Mouse (Mus musculus): ENCODE results near the gene Apoc1. TPM values are rescaled to one million over a fixed set of nuclear protein-coding genes. Genes with fewer than 3 reads are reported as not detected.
A peak's percentile ranks its signal among the peaks of the same experiment; 100 is the strongest.

The Apoc1 gene
- polyA plus RNA-seq, 1 experiment = not detected

- Histone ChIP-seq H3K4me1 (ENCODE audit: control insufficient read depth, insufficient read depth, low read length) (peaks cover 6% of the 10 kb centered on the region), H3K27ac (ENCODE audit: insufficient read depth, low read length) (no peak overlapping the region), H3K4me3 (ENCODE audit: insufficient read depth, low read length) (no peak overlapping the region)
- TF ChIP-seq POLR2A (IDR thresholded peaks at IDR 0.05; ENCODE audit: low read depth, low read length) (no peak), CTCF (IDR thresholded peaks at IDR 0.05; ENCODE audit: borderline replicate concordance, insufficient read depth, low read length) (no peak)
Observed at GRCm38 (mm10) chr7:19712414-19712813, 20.0 kb upstream of the Apoc1 start.

GRCm38 (mm10) chr7:19710650-19711049 lies 18.2 kb upstream of the Apoc1 start:
- Histone ChIP-seq H3K4me1 (ENCODE audit: control insufficient read depth, insufficient read depth, low read length) (no peaks in the 10 kb centered on the region), H3K27ac (ENCODE audit: insufficient read depth, low read length) (no peak overlapping the region), H3K4me3 (ENCODE audit: insufficient read depth, low read length) (no peak overlapping the region)
- TF ChIP-seq POLR2A (IDR thresholded peaks at IDR 0.05; ENCODE audit: low read depth, low read length) = no peak
- TF ChIP-seq CTCF (IDR thresholded peaks at IDR 0.05; ENCODE audit: borderline replicate concordance, insufficient read depth, low read length) = no peak

GRCm38 (mm10) chr7:19705271-19705670 lies 12.8 kb upstream of the Apoc1 start:
- TF ChIP-seq POLR2A (IDR thresholded peaks at IDR 0.05; ENCODE audit: low read depth, low read length) (no peak), CTCF (IDR thresholded peaks at IDR 0.05; ENCODE audit: borderline replicate concordance, insufficient read depth, low read length) (no peak)
- Histone ChIP-seq H3K4me1 (ENCODE audit: control insufficient read depth, insufficient read depth, low read length) (no peaks in the 10 kb centered on the region), H3K4me3 (ENCODE audit: insufficient read depth, low read length) (no peak overlapping the region), H3K27ac (ENCODE audit: insufficient read depth, low read length) (no peak overlapping the region)

GRCm38 (mm10) chr7:19704475-19704874 lies 12.0 kb upstream of the Apoc1 start:
- no peak for TF ChIP-seq POLR2A (IDR thresholded peaks at IDR 0.05; ENCODE audit: low read depth, low read length)
- Histone ChIP-seq H3K27ac (ENCODE audit: insufficient read depth, low read length) (no peak overlapping the region), H3K4me3 (ENCODE audit: insufficient read depth, low read length) (no peak overlapping the region)

GRCm38 (mm10) chr7:19702859-19703555 lies 10.5 kb upstream of the Apoc1 start:
- Histone ChIP-seq H3K4me1 (ENCODE audit: control insufficient read depth, insufficient read depth, low read length) (0 out of 2 replicates have a peak, but pooled peaks cover 3% of the 10 kb centered on the region), H3K4me3 (ENCODE audit: insufficient read depth, low read length) (no peak overlapping the region), H3K27ac (ENCODE audit: insufficient read depth, low read length) (no peak overlapping the region)
- TF ChIP-seq CTCF (IDR thresholded peaks at IDR 0.05; ENCODE audit: borderline replicate concordance, insufficient read depth, low read length) (no peak), POLR2A (IDR thresholded peaks at IDR 0.05; ENCODE audit: low read depth, low read length) (no peak)

More at GRCm38 (mm10) chr7:19704475-19704874, 12.0 kb upstream of the Apoc1 start:
- H3K4me1 ChIP-seq (ENCODE audit: control insufficient read depth, insufficient read depth, low read length) = no peaks in the 10 kb centered on the region

- TF ChIP-seq POLR2A (IDR thresholded peaks at IDR 0.05; ENCODE audit: low read depth, low read length) = no peak
- TF ChIP-seq CTCF (IDR thresholded peaks at IDR 0.05; ENCODE audit: borderline replicate concordance, insufficient read depth, low read length) = peak; percentile 41; the same call in 1 of the 2 replicates
- Histone ChIP-seq H3K4me1 (ENCODE audit: control insufficient read depth, insufficient read depth, low read length) (0 out of 2 replicates have a peak, but pooled peaks cover 3% of the 10 kb centered on the region), H3K4me3 (ENCODE audit: insufficient read depth, low read length) (no peak overlapping the region), H3K27ac (ENCODE audit: insufficient read depth, low read length) (no peak overlapping the region)
Observed at GRCm38 (mm10) chr7:19701069-19701761, 8.8 kb upstream of the Apoc1 start.

GRCm38 (mm10) chr7:19700299-19701068 lies 8.0 kb upstream of the Apoc1 start:
- Histone ChIP-seq H3K4me1 (ENCODE audit: control insufficient read depth, insufficient read depth, low read length) (0 out of 2 replicates have a peak, but pooled peaks cover 3% of the 10 kb centered on the region), H3K4me3 (ENCODE audit: insufficient read depth, low read length) (no peak overlapping the region), H3K27ac (ENCODE audit: insufficient read depth, low read length) (no peak overlapping the region)
- TF ChIP-seq CTCF (IDR thresholded peaks at IDR 0.05; ENCODE audit: borderline replicate concordance, insufficient read depth, low read length) (no peak), POLR2A (IDR thresholded peaks at IDR 0.05; ENCODE audit: low read depth, low read length) (no peak)

GRCm38 (mm10) chr7:19699827-19700148 lies 7.3 kb upstream of the Apoc1 start:
- no peak overlapping the region for H3K27ac ChIP-seq (ENCODE audit: insufficient read depth, low read length)

GRCm38 (mm10) chr7:19698907-19699826 lies 6.7 kb upstream of the Apoc1 start, which contains the start of gene Apoe:
TSS of gene Apoe (minus strand) at chr7:19699188.
- H3K4me1 ChIP-seq (ENCODE audit: control insufficient read depth, insufficient read depth, low read length) = 0 out of 2 replicates have a peak, but pooled peaks cover 3% of the 10 kb centered on the region
- H3K27ac ChIP-seq (ENCODE audit: insufficient read depth, low read length) = no peak within 1 kb of the TSS
- TF ChIP-seq POLR2A (IDR thresholded peaks at IDR 0.05; ENCODE audit: low read depth, low read length) (no peak), CTCF (IDR thresholded peaks at IDR 0.05; ENCODE audit: borderline replicate concordance, insufficient read depth, low read length) (no peak)
- H3K4me3 ChIP-seq (ENCODE audit: insufficient read depth, low read length) = no peak within 1 kb of the TSS

More at GRCm38 (mm10) chr7:19699827-19700148, 7.3 kb upstream of the Apoc1 start:
- TF ChIP-seq POLR2A (IDR thresholded peaks at IDR 0.05; ENCODE audit: low read depth, low read length) (no peak), CTCF (IDR thresholded peaks at IDR 0.05; ENCODE audit: borderline replicate concordance, insufficient read depth, low read length) (no peak)
- Histone ChIP-seq H3K4me1 (ENCODE audit: control insufficient read depth, insufficient read depth, low read length) (0 out of 2 replicates have a peak, but pooled peaks cover 3% of the 10 kb centered on the region), H3K4me3 (ENCODE audit: insufficient read depth, low read length) (no peak overlapping the region)
